Mouse (Mus musculus): ENCODE measurements around the gene Plxnd1. TPM values are rescaled to one million over a fixed set of nuclear protein-coding genes. Genes with fewer than 3 reads are reported as not detected.

Plxnd1 gene
- total RNA-seq, 2 experiments from 2014 or later = 38.2 to 43.3 TPM

Other genes with a start within 250 kb of the Plxnd1 start
- 11.4 and 12.3 TPM in 2 replicates for gene Tmem40, start 232.6 kb downstream of the Plxnd1 start, total RNA-seq (2014; fragmentation: Nextera tagmentation)
- gene Tmem40, start 232.6 kb downstream of the Plxnd1 start, total RNA-seq (2017) = 17.4 and 25.3 TPM in 2 replicates
- 2.2 and 2.9 TPM in 2 replicates for gene Cand2, start 220.5 kb downstream of the Plxnd1 start, total RNA-seq (2014; fragmentation: Nextera tagmentation)
- 0.95 and 1.2 TPM in 2 replicates for gene Cand2, start 220.5 kb downstream of the Plxnd1 start, total RNA-seq (2017)
- gene Rpl32, start 186.3 kb downstream of the Plxnd1 start, total RNA-seq (2014; fragmentation: Nextera tagmentation) = 4,964 and 5,314 TPM in 2 replicates
- 4,316 and 4,490 TPM in 2 replicates for gene Rpl32, start 186.3 kb downstream of the Plxnd1 start, total RNA-seq (2017)
- not detected in 2 replicates for gene Efcab12, start 156.6 kb downstream of the Plxnd1 start, total RNA-seq (2014; fragmentation: Nextera tagmentation)
- 0.21 and 0.26 TPM in 2 replicates for gene Efcab12, start 156.6 kb downstream of the Plxnd1 start, total RNA-seq (2017)
- gene Mbd4, start 141.6 kb downstream of the Plxnd1 start, total RNA-seq (2014; fragmentation: Nextera tagmentation) = 25.2 and 31.1 TPM in 2 replicates
- 16.5 and 22.9 TPM in 2 replicates for gene Mbd4, start 141.6 kb downstream of the Plxnd1 start, total RNA-seq (2017)
- gene Ift122, start 141.5 kb downstream of the Plxnd1 start, total RNA-seq (2014; fragmentation: Nextera tagmentation) = 4.0 and 7.1 TPM in 2 replicates
- 4.6 and 5.7 TPM in 2 replicates for gene Ift122, start 141.5 kb downstream of the Plxnd1 start, total RNA-seq (2017)
- not detected in 2 replicates for gene Rho, start 63.3 kb downstream of the Plxnd1 start, total RNA-seq (2014; fragmentation: Nextera tagmentation)
- gene Rho, start 63.3 kb downstream of the Plxnd1 start, total RNA-seq (2017) = not detected in 2 replicates
- not detected in 2 replicates for gene H1foo, start 50.1 kb downstream of the Plxnd1 start, total RNA-seq (2014; fragmentation: Nextera tagmentation)
- gene H1foo, start 50.1 kb downstream of the Plxnd1 start, total RNA-seq (2017) = not detected in 2 replicates
- gene Tmcc1, start 198.5 kb upstream of the Plxnd1 start, total RNA-seq (2014; fragmentation: Nextera tagmentation) = 5.4 and 13.1 TPM in 2 replicates
- 8.2 and 9.9 TPM in 2 replicates for gene Tmcc1, start 198.5 kb upstream of the Plxnd1 start, total RNA-seq (2017)
- 54.8 and 62.2 TPM in 2 replicates for gene Washc2, start 213.0 kb upstream of the Plxnd1 start, total RNA-seq (2014; fragmentation: Nextera tagmentation)
- gene Washc2, start 213.0 kb upstream of the Plxnd1 start, total RNA-seq (2017) = 49.0 and 53.3 TPM in 2 replicates